Mouse (Mus musculus): ENCODE results near the gene Acta2. TPM values are rescaled to one million over a fixed set of nuclear protein-coding genes. Genes with fewer than 3 reads are reported as not detected.
"Not testable (repeated sequence)": the region's sequence is repeated elsewhere in the genome, so short reads cannot be mapped to it uniquely, and the experiment has no call there.

Acta2 gene
- polyA plus RNA-seq, 1 experiment from 2014 or later: 2,412 TPM

GRCm38 (mm10) chr19:34216956-34217355, 38.4 kb downstream of the Acta2 start:
- Histone ChIP-seq H3K4me3 (replicated peaks; ENCODE audit: low read length) (no peak overlapping the region), H3K27me3 (ENCODE audit: control insufficient read depth, insufficient read depth, low read length) (no peaks in the 10 kb centered on the region), H3K4me2 (ENCODE audit: low read depth, low read length) (no peak overlapping the region), H3K36me3 (ENCODE audit: control insufficient read depth, insufficient read depth, low read length) (no peaks in the 10 kb centered on the region), H3K9me3 (replicated peaks; ENCODE audit: control insufficient read depth, low read length) (no peaks in the 10 kb centered on the region), H3K9ac (ENCODE audit: low read length) (no peak overlapping the region), H3K27ac (ENCODE audit: low read length) (no peak overlapping the region), H3K4me1 (ENCODE audit: control insufficient read depth, insufficient read depth, low read length) (peaks cover 11% of the 10 kb centered on the region; the same call in 1 of the 2 replicates)
- WGBS: 58% methylated on average over 5 of the region's 5 CpGs
- no peak for ATAC-seq (ENCODE audit: insufficient read depth, low FRiP score)

- Histone ChIP-seq H3K9me3 (replicated peaks; ENCODE audit: control insufficient read depth, low read length) (no peaks in the 10 kb centered on the region), H3K9ac (ENCODE audit: low read length) (no peak overlapping the region), H3K4me2 (ENCODE audit: low read depth, low read length) (no peak overlapping the region), H3K4me3 (replicated peaks; ENCODE audit: low read length) (no peak overlapping the region), H3K27me3 (ENCODE audit: control insufficient read depth, insufficient read depth, low read length) (no peaks in the 10 kb centered on the region), H3K36me3 (ENCODE audit: control insufficient read depth, insufficient read depth, low read length) (no peaks in the 10 kb centered on the region), H3K4me1 (ENCODE audit: control insufficient read depth, insufficient read depth, low read length) (peaks cover 14% of the 10 kb centered on the region), H3K27ac (ENCODE audit: low read length) (no peak overlapping the region)
- WGBS: 43% methylated on average over 4 of the region's 4 CpGs
- ATAC-seq (ENCODE audit: insufficient read depth, low FRiP score): peak; percentile 58; the same call in 1 of the 2 replicates
Measured at GRCm38 (mm10) chr19:34214136-34214535, 41.3 kb downstream of the Acta2 start.

- Histone ChIP-seq H3K4me3 (replicated peaks; ENCODE audit: low read length) (no peak overlapping the region), H3K27ac (ENCODE audit: low read length) (no peak overlapping the region), H3K9ac (ENCODE audit: low read length) (no peak overlapping the region), H3K4me1 (ENCODE audit: control insufficient read depth, insufficient read depth, low read length) (peaks cover 14% of the 10 kb centered on the region), H3K36me3 (ENCODE audit: control insufficient read depth, insufficient read depth, low read length) (no peaks in the 10 kb centered on the region), H3K9me3 (replicated peaks; ENCODE audit: control insufficient read depth, low read length) (no peaks in the 10 kb centered on the region), H3K4me2 (ENCODE audit: low read depth, low read length) (no peak overlapping the region), H3K27me3 (ENCODE audit: control insufficient read depth, insufficient read depth, low read length) (no peaks in the 10 kb centered on the region)
- ATAC-seq (ENCODE audit: insufficient read depth, low FRiP score): no peak
Measured at GRCm38 (mm10) chr19:34213251-34213645, 42.1 kb downstream of the Acta2 start.

- H3K27ac ChIP-seq (ENCODE audit: low read length): no peak overlapping the region
- no peak overlapping the region for H3K4me2 ChIP-seq (ENCODE audit: low read depth, low read length)
- 68% methylated on average over 12 of the region's 12 CpGs for WGBS
- no peak overlapping the region for H3K4me3 ChIP-seq (replicated peaks; ENCODE audit: low read length)
- peaks cover 14% of the 10 kb centered on the region for H3K4me1 ChIP-seq (ENCODE audit: control insufficient read depth, insufficient read depth, low read length)
- H3K36me3 ChIP-seq (ENCODE audit: control insufficient read depth, insufficient read depth, low read length): no peaks in the 10 kb centered on the region
- H3K9ac ChIP-seq (ENCODE audit: low read length): no peak overlapping the region
- H3K9me3 ChIP-seq (replicated peaks; ENCODE audit: control insufficient read depth, low read length): no peaks in the 10 kb centered on the region
- no peak for ATAC-seq (ENCODE audit: insufficient read depth, low FRiP score)
- H3K27me3 ChIP-seq (ENCODE audit: control insufficient read depth, insufficient read depth, low read length): no peaks in the 10 kb centered on the region
Measured at GRCm38 (mm10) chr19:34212489-34213250, 42.7 kb downstream of the Acta2 start.

GRCm38 (mm10) chr19:34210841-34211240, 44.5 kb downstream of the Acta2 start:
- no peak for ATAC-seq (ENCODE audit: insufficient read depth, low FRiP score)
- WGBS: 47% methylated on average over 2 of the region's 2 CpGs
- H3K4me3 ChIP-seq (replicated peaks; ENCODE audit: low read length): no peak overlapping the region
- H3K9ac ChIP-seq (ENCODE audit: low read length): no peak overlapping the region
- peaks cover 11% of the 10 kb centered on the region for H3K4me1 ChIP-seq (ENCODE audit: control insufficient read depth, insufficient read depth, low read length)
- H3K27ac ChIP-seq (ENCODE audit: low read length): no peak overlapping the region; the same call in 1 of the 2 replicates
- no peak overlapping the region for H3K4me2 ChIP-seq (ENCODE audit: low read depth, low read length)
- H3K36me3 ChIP-seq (ENCODE audit: control insufficient read depth, insufficient read depth, low read length): no peaks in the 10 kb centered on the region
- H3K27me3 ChIP-seq (ENCODE audit: control insufficient read depth, insufficient read depth, low read length): no peaks in the 10 kb centered on the region
- no peaks in the 10 kb centered on the region for H3K9me3 ChIP-seq (replicated peaks; ENCODE audit: control insufficient read depth, low read length)

GRCm38 (mm10) chr19:34209930-34210581, 45.3 kb downstream of the Acta2 start:
- H3K27me3 ChIP-seq (ENCODE audit: control insufficient read depth, insufficient read depth, low read length): no peaks in the 10 kb centered on the region
- WGBS: 79% methylated on average over 8 of the region's 8 CpGs
- H3K36me3 ChIP-seq (ENCODE audit: control insufficient read depth, insufficient read depth, low read length): no peaks in the 10 kb centered on the region
- H3K27ac ChIP-seq (ENCODE audit: low read length): no peak overlapping the region
- peaks cover 11% of the 10 kb centered on the region for H3K4me1 ChIP-seq (ENCODE audit: control insufficient read depth, insufficient read depth, low read length)
- no peak overlapping the region for H3K4me3 ChIP-seq (replicated peaks; ENCODE audit: low read length)
- no peaks in the 10 kb centered on the region for H3K9me3 ChIP-seq (replicated peaks; ENCODE audit: control insufficient read depth, low read length)
- no peak overlapping the region for H3K9ac ChIP-seq (ENCODE audit: low read length)
- ATAC-seq (ENCODE audit: insufficient read depth, low FRiP score): no peak
- H3K4me2 ChIP-seq (ENCODE audit: low read depth, low read length): no peak overlapping the region

GRCm38 (mm10) chr19:34209031-34209430, 46.4 kb downstream of the Acta2 start:
- H3K36me3 ChIP-seq (ENCODE audit: control insufficient read depth, insufficient read depth, low read length): no peaks in the 10 kb centered on the region
- no peak overlapping the region for H3K4me3 ChIP-seq (replicated peaks; ENCODE audit: low read length)
- WGBS: 68% methylated on average over 3 of the region's 3 CpGs
- H3K27me3 ChIP-seq (ENCODE audit: control insufficient read depth, insufficient read depth, low read length): no peaks in the 10 kb centered on the region
- H3K9me3 ChIP-seq (replicated peaks; ENCODE audit: control insufficient read depth, low read length): no peaks in the 10 kb centered on the region
- no peak overlapping the region for H3K9ac ChIP-seq (ENCODE audit: low read length)
- H3K4me1 ChIP-seq (ENCODE audit: control insufficient read depth, insufficient read depth, low read length): peaks cover 11% of the 10 kb centered on the region
- peak; percentile 91 for ATAC-seq (ENCODE audit: insufficient read depth, low FRiP score)
- peak overlapping the region; percentile 23; the same call in 1 of the 2 replicates for H3K27ac ChIP-seq (ENCODE audit: low read length)
- H3K4me2 ChIP-seq (ENCODE audit: low read depth, low read length): no peak overlapping the region

- WGBS: 66% methylated on average over 8 of the region's 8 CpGs
- H3K4me3 ChIP-seq (replicated peaks; ENCODE audit: low read length): no peak overlapping the region
- no peak overlapping the region for H3K4me2 ChIP-seq (ENCODE audit: low read depth, low read length)
- H3K27ac ChIP-seq (ENCODE audit: low read length): no peak overlapping the region
- no peaks in the 10 kb centered on the region for H3K9me3 ChIP-seq (replicated peaks; ENCODE audit: control insufficient read depth, low read length)
- no peak overlapping the region for H3K9ac ChIP-seq (ENCODE audit: low read length)
- peaks cover 3% of the 10 kb centered on the region for H3K4me1 ChIP-seq (ENCODE audit: control insufficient read depth, insufficient read depth, low read length)
- H3K27me3 ChIP-seq (ENCODE audit: control insufficient read depth, insufficient read depth, low read length): no peaks in the 10 kb centered on the region
- no peaks in the 10 kb centered on the region for H3K36me3 ChIP-seq (ENCODE audit: control insufficient read depth, insufficient read depth, low read length)
- no peak for ATAC-seq (ENCODE audit: insufficient read depth, low FRiP score)
Measured at GRCm38 (mm10) chr19:34206760-34207440, 48.5 kb downstream of the Acta2 start.

GRCm38 (mm10) chr19:34206128-34206527, 49.3 kb downstream of the Acta2 start:
- ATAC-seq (ENCODE audit: insufficient read depth, low FRiP score); H3K4me3 ChIP-seq (replicated peaks; ENCODE audit: low read length); H3K27me3 ChIP-seq (ENCODE audit: control insufficient read depth, insufficient read depth, low read length); H3K9ac ChIP-seq (ENCODE audit: low read length); H3K9me3 ChIP-seq (replicated peaks; ENCODE audit: control insufficient read depth, low read length); H3K4me1 ChIP-seq (ENCODE audit: control insufficient read depth, insufficient read depth, low read length); H3K27ac ChIP-seq (ENCODE audit: low read length); H3K36me3 ChIP-seq (ENCODE audit: control insufficient read depth, insufficient read depth, low read length); H3K4me2 ChIP-seq (ENCODE audit: low read depth, low read length): not testable (repeated sequence)
- 76% methylated on average over 4 of the region's 4 CpGs for WGBS
